Mouse (Mus musculus) midbrain, embryonic 16.5 days (tissue): ENCODE results near the gene Lcn11. TPM values are rescaled to one million over a fixed set of nuclear protein-coding genes. Genes with fewer than 3 reads are reported as not detected.
"Not testable (repeated sequence)": the region's sequence is repeated elsewhere in the genome, so short reads cannot be mapped to it uniquely, and the experiment has no call there.

Source experiments
- ATAC-seq: fragments of 200-750 bp; cut with Nextera tagmentation; 2 replicates; pipeline ENCODE4 v1.8.0; 2017; ENCODE audit warnings: moderate TSS enrichment
- H3K27ac ChIP-seq: fragments of 300-500 bp; sonication (generic); 2 replicates; pipeline ENCODE4 v1.5.1; 2014; ENCODE audit warnings: mild to moderate bottlenecking, low read length, mixed read lengths
- H3K27me3 ChIP-seq: fragments of 300-500 bp; sonication (generic); 2 replicates; pipeline ENCODE4 v1.6.1; 2014; ENCODE audit warnings: low read depth, low read length, mixed read lengths; ENCODE audit not compliant: control insufficient read depth, insufficient read depth
- H3K36me3 ChIP-seq: fragments of 300-500 bp; sonication (generic); 2 replicates; pipeline ENCODE4 v1.6.1; 2014; ENCODE audit warnings: mild to moderate bottlenecking, low read length, moderate library complexity, mixed read lengths; ENCODE audit not compliant: control insufficient read depth, insufficient read depth
- H3K4me1 ChIP-seq: fragments of 300-500 bp; sonication (generic); 2 replicates; pipeline ENCODE4 v1.6.1; 2014; ENCODE audit warnings: mild to moderate bottlenecking, low read length, mixed read lengths; ENCODE audit not compliant: control insufficient read depth, insufficient read depth
- H3K4me2 ChIP-seq: fragments of 300-500 bp; sonication (generic); 2 replicates; pipeline ENCODE4 v1.6.1; 2014; ENCODE audit warnings: mild to moderate bottlenecking, low read length, mixed read lengths
- H3K4me3 ChIP-seq: fragments of 300-500 bp; sonication (generic); 2 replicates; pipeline ENCODE4 v1.5.1; 2014; ENCODE audit warnings: low read depth, mild to moderate bottlenecking, low read length, moderate library complexity, mixed read lengths
- H3K9ac ChIP-seq: fragments of 300-500 bp; sonication (generic); 2 replicates; pipeline ENCODE4 v1.6.1; 2014; ENCODE audit warnings: low read depth, low read length, mixed read lengths
- H3K9me3 ChIP-seq: fragments of 300-500 bp; sonication (generic); replicated peaks from 2 replicates; pipeline ENCODE4 v1.6.1; 2014; ENCODE audit warnings: mild to moderate bottlenecking, low read length, mixed read lengths; ENCODE audit not compliant: control insufficient read depth, poor library complexity, severe bottlenecking
- WGBS: fragments of 180-500 bp; shearing (Covaris S2); extraction: QIAGEN DNeasy Blood & Tissue Kit; methylation state at CpG from one replicate; pipeline ENCODE4 v1.1.7; 2014; 5-methylcytosine and 5-hydroxymethylcytosine counted together
- polyA plus RNA-seq: library from polyadenylated mRNA; unstranded; fragments of >200 nt; fragmentation: Nextera tagmentation; extraction: Ambion mirVana; gene quantifications from 2 replicates; pipeline ENCODE4 v1.2.1, GENCODE M21; 2015

Gene Lcn11
- polyA plus RNA-seq: not detected in 2 replicates

DNA sequence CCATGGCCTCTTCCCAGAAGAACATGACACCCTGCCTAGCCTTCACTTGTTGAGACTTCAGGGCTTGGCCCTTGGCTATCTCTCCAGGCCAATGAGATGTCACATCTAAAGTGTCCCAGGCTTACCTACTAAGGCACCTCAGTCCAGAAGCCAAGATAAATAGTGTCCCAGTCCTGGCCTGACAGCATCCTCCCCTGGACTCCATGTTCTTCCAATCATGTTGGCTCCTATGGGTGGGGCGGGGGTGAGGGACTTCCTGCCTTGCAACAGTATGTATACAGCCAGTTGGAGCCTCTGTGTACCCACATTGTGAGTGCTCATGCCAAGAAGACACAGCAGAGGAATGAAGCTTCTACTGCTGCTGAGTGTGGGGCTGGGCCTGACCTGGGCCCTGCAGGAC is at the start of gene Lcn11:
Lcn11 (plus strand) TSS at position 301 of the 400 bp plus-strand sequence.
- Histone ChIP-seq H3K27ac (no peak within 1 kb of the TSS), H3K36me3 (no peaks in the 10 kb centered on the region), H3K9me3 (no peaks in the 10 kb centered on the region), H3K27me3 (no peaks in the 10 kb centered on the region), H3K9ac (no peak within 1 kb of the TSS), H3K4me1 (no peaks in the 10 kb centered on the region), H3K4me2 (no peak within 1 kb of the TSS), H3K4me3 (no peak within 1 kb of the TSS)
- 88% methylated on average over 1 of the region's 1 CpGs for WGBS
- no peak for ATAC-seq

DNA sequence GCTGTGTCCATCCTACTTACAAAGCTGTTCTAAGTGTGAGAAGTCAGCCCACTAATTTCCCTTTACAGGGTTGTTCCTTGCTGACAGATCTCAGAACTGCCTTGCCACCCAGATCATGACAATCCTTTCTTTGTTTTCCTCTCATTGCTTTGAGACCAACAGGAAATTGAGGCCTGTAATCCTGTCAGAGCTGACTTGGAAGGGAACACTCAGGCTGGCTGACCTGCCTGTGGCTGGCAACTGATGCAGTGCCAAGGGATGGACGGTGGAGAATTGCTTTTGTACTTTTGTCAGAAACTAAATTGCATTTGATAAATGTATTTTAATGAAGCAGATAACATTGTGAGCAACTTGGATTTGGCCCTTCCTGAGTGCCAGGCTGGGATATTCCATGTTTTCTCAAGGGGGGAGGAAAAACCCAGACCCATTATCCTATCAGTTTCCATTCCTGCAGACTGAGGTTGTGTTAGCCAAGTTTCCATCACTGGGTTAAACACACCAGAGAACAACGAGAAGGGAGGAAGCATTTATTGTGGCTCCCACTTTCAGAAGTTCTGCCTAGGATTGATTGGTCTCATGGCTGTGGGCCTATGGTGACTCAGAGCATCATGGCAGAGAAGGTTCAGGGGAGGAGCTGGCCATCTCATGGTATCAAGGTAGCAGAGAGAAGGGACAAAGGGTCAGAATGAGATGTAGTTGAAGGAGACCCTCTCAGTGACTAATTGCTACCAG is 43.5 kb upstream of the Lcn11 start:
- no peak for ATAC-seq
- no peaks in the 10 kb centered on the region for H3K4me1 ChIP-seq
- 66% methylated on average over 2 of the region's 2 CpGs for WGBS
- no peak overlapping the region for H3K4me3 ChIP-seq
- no peaks in the 10 kb centered on the region for H3K36me3 ChIP-seq
- no peak overlapping the region for H3K27ac ChIP-seq
- no peak overlapping the region for H3K4me2 ChIP-seq
- H3K9ac ChIP-seq: no peak overlapping the region
- no peaks in the 10 kb centered on the region for H3K27me3 ChIP-seq
- H3K9me3 ChIP-seq: no peaks in the 10 kb centered on the region

DNA sequence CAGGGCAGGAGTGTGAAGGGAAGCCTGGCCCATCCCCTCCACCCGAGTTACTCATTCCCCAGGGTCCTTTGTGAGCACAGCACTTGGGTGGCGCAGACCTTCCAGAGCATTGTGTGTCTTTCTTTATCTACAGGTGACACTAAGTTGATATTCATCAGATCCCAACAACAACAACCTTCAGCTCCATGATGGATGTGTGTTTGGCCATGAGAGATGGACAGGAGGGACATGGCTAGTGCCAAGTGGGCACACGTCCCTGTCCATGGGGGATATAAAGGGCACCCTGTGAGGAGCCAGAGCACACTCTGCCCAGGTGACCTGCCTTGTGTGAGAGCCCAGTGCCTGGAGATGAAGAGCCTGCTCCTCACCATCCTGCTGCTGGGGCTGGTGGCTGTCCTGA is 40.1 kb upstream of the Lcn11 start, which contains the start of gene Obp2b:
Obp2b (plus strand) TSS at position 301 of the 400 bp plus-strand sequence.
- H3K4me1 ChIP-seq, H3K9me3 ChIP-seq, H3K4me3 ChIP-seq, H3K27me3 ChIP-seq, H3K36me3 ChIP-seq, H3K4me2 ChIP-seq, H3K27ac ChIP-seq, ATAC-seq, H3K9ac ChIP-seq: not testable (repeated sequence)
- WGBS: 79% methylated on average over 3 of the region's 3 CpGs

DNA sequence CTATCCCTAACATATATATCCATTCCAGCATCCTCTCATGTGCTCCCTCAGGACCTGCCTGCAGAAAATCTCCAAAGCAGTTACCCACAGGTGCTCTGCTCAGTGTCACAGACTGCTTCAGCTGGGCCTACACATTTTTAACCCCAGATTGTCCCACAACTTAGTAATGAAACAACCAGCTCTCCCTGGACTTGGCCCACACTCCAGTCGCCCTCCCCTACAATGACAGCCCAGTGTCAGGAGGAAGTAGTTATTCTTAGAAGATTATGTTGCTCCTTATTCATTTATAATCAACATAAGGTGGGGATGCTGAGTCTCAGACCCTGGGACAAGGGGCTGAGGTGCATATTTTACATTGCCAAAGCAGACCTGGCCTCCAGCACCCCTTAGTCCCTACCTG is 35.1 kb upstream of the Lcn11 start:
- Histone ChIP-seq H3K4me2 (no peak overlapping the region), H3K9me3 (no peaks in the 10 kb centered on the region), H3K4me3 (no peak overlapping the region), H3K27me3 (no peaks in the 10 kb centered on the region), H3K36me3 (no peaks in the 10 kb centered on the region), H3K27ac (no peak overlapping the region), H3K4me1 (no peaks in the 10 kb centered on the region), H3K9ac (no peak overlapping the region)
- 65% methylated on average over 1 of the region's 1 CpGs for whole genome bisulfite sequencing
- no peak for ATAC-seq

DNA sequence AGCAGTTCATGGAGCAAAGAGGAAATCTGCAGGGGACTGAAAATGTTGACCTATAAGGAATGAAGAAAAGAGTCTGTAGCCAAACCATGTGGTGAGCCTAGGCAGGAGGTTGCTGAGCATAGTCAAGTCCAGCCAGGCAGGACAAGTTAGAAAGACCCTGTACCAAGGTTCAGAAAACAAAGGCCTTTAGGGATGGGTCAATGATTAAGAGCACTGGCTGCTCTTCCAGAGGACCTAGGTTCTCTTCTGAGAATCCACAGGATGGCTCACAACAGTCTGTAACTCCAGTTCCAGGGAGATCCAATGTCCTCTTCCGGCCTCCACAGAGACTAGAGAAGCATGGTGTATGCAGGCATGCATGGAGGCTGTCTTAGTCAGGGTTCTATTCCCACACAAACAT is 22.6 kb upstream of the Lcn11 start:
- Histone ChIP-seq H3K27ac (no peak overlapping the region), H3K36me3 (no peaks in the 10 kb centered on the region), H3K4me1 (no peaks in the 10 kb centered on the region), H3K9me3 (0 out of 2 replicates have a peak, but pooled peaks cover 2% of the 10 kb centered on the region), H3K27me3 (no peaks in the 10 kb centered on the region), H3K9ac (no peak overlapping the region), H3K4me2 (no peak overlapping the region), H3K4me3 (no peak overlapping the region)
- ATAC-seq: no peak
- 93% methylated on average over 1 of the region's 1 CpGs for WGBS

DNA sequence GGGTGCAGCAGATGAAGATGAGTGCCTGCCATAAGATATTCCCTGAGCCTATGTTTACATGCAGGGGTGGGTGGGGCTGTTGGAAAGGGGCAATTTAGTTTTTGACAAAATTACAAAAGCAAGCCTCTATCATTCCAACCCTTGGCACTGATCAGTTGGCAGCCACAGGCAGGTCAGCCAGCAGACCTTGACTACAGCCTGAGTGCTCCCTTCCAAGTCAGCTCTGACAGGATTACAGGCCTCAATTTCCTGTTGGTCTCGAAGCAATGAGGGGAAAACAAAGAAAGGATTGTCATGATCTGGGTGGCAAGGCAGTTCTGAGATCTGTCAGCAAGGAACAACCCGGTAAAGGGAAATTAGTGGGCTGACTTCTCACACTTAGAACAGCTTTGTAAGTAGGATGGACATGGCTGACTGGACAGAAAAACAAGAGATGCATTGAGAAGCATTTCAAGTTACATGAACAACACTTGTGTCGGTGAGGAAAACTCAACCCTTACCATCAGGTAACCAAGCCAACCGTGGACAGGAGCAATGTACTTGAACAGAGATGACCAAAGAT is 18.7 kb upstream of the Lcn11 start:
- Histone ChIP-seq H3K27me3 (no peaks in the 10 kb centered on the region), H3K4me1 (no peaks in the 10 kb centered on the region), H3K4me3 (no peak overlapping the region), H3K27ac (no peak overlapping the region), H3K9me3 (0 out of 2 replicates have a peak, but pooled peaks cover 2% of the 10 kb centered on the region), H3K4me2 (no peak overlapping the region), H3K9ac (no peak overlapping the region), H3K36me3 (no peaks in the 10 kb centered on the region)
- ATAC-seq: no peak
- WGBS: 44% methylated on average over 4 of the region's 4 CpGs

DNA sequence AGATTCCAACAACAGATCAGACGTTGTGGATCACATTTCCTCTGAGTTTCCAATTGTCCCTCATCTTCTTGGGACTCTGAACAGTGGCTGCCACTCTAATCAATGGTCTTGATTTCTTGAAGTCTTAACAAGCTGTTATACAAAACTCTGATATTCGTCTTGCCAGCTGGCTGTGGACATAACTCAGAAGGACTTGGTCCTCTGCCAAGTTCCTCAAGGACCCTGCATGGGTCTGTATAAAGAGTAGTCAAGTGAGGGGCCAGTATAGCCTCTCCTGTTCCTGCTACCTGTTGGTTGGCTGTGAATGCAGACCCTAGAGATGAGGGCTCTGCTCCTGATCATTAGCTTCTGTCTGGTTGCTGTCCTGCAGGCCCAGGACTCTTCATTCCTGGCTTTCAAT is 11.5 kb upstream of the Lcn11 start, which contains the start of gene Lcn3:
Lcn3 (plus strand) TSS at position 301 of the 400 bp plus-strand sequence.
- Histone ChIP-seq H3K4me2 (no peak within 1 kb of the TSS), H3K4me1 (no peaks in the 10 kb centered on the region), H3K36me3 (no peaks in the 10 kb centered on the region), H3K27me3 (no peaks in the 10 kb centered on the region), H3K9ac (no peak within 1 kb of the TSS), H3K4me3 (no peak within 1 kb of the TSS), H3K27ac (no peak within 1 kb of the TSS), H3K9me3 (no peaks in the 10 kb centered on the region)
- 58% methylated on average over 2 of the region's 2 CpGs for WGBS
- ATAC-seq: no peak

DNA sequence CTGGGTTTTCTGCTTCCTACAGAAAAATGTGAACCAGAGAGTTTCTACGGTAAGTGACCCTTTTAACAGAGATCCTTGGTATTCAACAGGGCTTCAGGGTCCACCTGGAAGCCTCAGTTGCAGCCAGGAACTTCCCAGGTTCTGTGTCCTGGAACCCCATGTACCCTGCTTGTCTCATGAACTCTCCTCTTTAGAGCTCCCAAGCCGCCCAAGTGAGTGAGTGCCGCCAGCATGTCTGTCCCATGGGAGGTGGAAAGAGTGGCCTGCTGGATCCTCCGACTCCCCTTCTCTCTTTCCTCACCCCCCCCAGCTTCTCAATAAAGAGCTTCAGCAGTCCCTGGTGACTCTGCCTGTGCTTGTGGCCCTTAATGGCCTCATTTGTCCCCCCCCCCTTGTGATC is 9.1 kb upstream of the Lcn11 start:
- no peaks in the 10 kb centered on the region for H3K27me3 ChIP-seq
- 84% methylated on average over 4 of the region's 4 CpGs for WGBS
- no peak overlapping the region for H3K4me2 ChIP-seq
- no peaks in the 10 kb centered on the region for H3K36me3 ChIP-seq
- no peak overlapping the region for H3K9ac ChIP-seq
- no peak overlapping the region for H3K4me3 ChIP-seq
- H3K27ac ChIP-seq: no peak overlapping the region
- no peaks in the 10 kb centered on the region for H3K9me3 ChIP-seq
- no peak for ATAC-seq
- no peaks in the 10 kb centered on the region for H3K4me1 ChIP-seq

DNA sequence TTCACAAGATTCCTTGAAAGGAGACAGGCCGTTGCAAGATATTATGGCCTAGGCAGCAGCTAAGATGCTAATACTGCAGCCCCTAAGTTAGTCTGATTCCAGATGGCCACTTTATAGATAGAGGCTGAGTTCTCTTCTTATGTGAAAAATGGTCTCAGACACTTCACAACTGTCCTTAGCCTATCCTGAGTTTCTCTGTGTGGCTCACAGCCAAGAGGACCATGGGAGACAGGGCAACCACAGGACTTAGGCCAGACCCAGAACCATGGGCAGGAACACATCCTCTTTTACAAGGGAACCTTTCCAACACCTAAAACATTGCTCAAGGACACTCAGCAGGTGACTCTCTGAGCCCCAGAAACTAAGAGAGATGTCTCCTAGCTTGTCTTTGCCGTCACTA is 3.3 kb upstream of the Lcn11 start:
- H3K4me3 ChIP-seq: no peak overlapping the region
- no peak overlapping the region for H3K27ac ChIP-seq
- H3K4me2 ChIP-seq: no peak overlapping the region
- 81% methylated on average over 2 of the region's 2 CpGs for WGBS
- no peaks in the 10 kb centered on the region for H3K9me3 ChIP-seq
- H3K4me1 ChIP-seq: no peaks in the 10 kb centered on the region
- no peaks in the 10 kb centered on the region for H3K27me3 ChIP-seq
- no peak overlapping the region for H3K9ac ChIP-seq
- no peak for ATAC-seq
- H3K36me3 ChIP-seq: no peaks in the 10 kb centered on the region
